Comparison of ENCODE assay signal across 8 mouse cellular contexts in genomic region chr11:74546165-74546564, GRCm38 (mm10).
DNase-seq lines count a peak whose midpoint lies in the region; ATAC-seq lines count a peak whose summit lies in the region.

No protein-coding gene starts in this region.

- H3K27ac ChIP-seq in midbrain, embryonic 11.5 days (ENCODE audit: low read depth, low read length) = no peak overlapping the region
- H3K27ac ChIP-seq in midbrain, embryonic 15.5 days = no peak overlapping the region
- H3K27ac ChIP-seq in liver, embryonic 11.5 days (ENCODE audit: low read depth, low read length) = no peak overlapping the region

- H3K9me3 ChIP-seq in midbrain, embryonic 11.5 days (ENCODE audit: control insufficient read depth, low read length) = no peaks in the 10 kb centered on the region
- no peaks in the 10 kb centered on the region for H3K9me3 ChIP-seq in midbrain, embryonic 15.5 days
- H3K9me3 ChIP-seq in liver, embryonic 11.5 days (ENCODE audit: control insufficient read depth, low read length) = no peaks in the 10 kb centered on the region

- no peak overlapping the region for H3K4me2 ChIP-seq in midbrain, embryonic 11.5 days
- H3K4me2 ChIP-seq in midbrain, embryonic 15.5 days = no peak overlapping the region
- H3K4me2 ChIP-seq in liver, embryonic 11.5 days = peak overlapping the region; percentile 72

- H3K4me3 ChIP-seq in midbrain, embryonic 11.5 days (ENCODE audit: low read depth, low read length) = no peak overlapping the region
- H3K4me3 ChIP-seq in midbrain, embryonic 15.5 days = no peak overlapping the region
- peak overlapping the region; percentile 34; the same call in 1 of the 2 replicates for H3K4me3 ChIP-seq in liver, embryonic 11.5 days (ENCODE audit: low read depth, low read length)

- H3K27me3 ChIP-seq in midbrain, embryonic 11.5 days (ENCODE audit: control insufficient read depth, insufficient read depth, low read length) = no peaks in the 10 kb centered on the region
- H3K27me3 ChIP-seq in midbrain, embryonic 15.5 days (replicated peaks) = no peaks in the 10 kb centered on the region
- H3K27me3 ChIP-seq in liver, embryonic 11.5 days (replicated peaks; ENCODE audit: control insufficient read depth, insufficient read depth, low read length) = no peaks in the 10 kb centered on the region

- DNase-seq in adrenal gland, adult (ENCODE audit: inconsistent age in 2 of 2, low spot score in 1 of 2) = peak; percentile 31 to 77
- no peak for DNase-seq in adrenal gland, adult 8-10 months
- DNase-seq in midbrain, embryonic 11.5 days (ENCODE audit: low spot score, missing footprints) = peak; percentile 89
- DNase-seq in c-Kit-negative CD71-positive TER-119-positive erythroid progenitor cells, embryonic 14.5 days (ENCODE audit: low read depth, low spot score) = peak; percentile 47
- no peak for DNase-seq in liver, embryonic 11.5 days (ENCODE audit: low spot score)
- peak; percentile 77 to 82 for DNase-seq in spleen, postnatal 4 days (ENCODE audit: low spot score in 2 of 2)

- H3K9ac ChIP-seq in midbrain, embryonic 11.5 days (ENCODE audit: low read length) = no peak overlapping the region
- no peak overlapping the region for H3K9ac ChIP-seq in midbrain, embryonic 15.5 days
- no peak overlapping the region for H3K9ac ChIP-seq in liver, embryonic 11.5 days (ENCODE audit: low read depth, low read length)

- no peaks in the 10 kb centered on the region for H3K36me3 ChIP-seq in midbrain, embryonic 11.5 days (ENCODE audit: control insufficient read depth, insufficient read depth, low read length)
- H3K36me3 ChIP-seq in midbrain, embryonic 15.5 days (replicated peaks) = no peaks in the 10 kb centered on the region
- no peaks in the 10 kb centered on the region for H3K36me3 ChIP-seq in liver, embryonic 11.5 days (ENCODE audit: control insufficient read depth, insufficient read depth, low read length)

- H3K4me1 ChIP-seq in midbrain, embryonic 11.5 days (ENCODE audit: control insufficient read depth, insufficient read depth, low read length) = peaks cover 10% of the 10 kb centered on the region
- H3K4me1 ChIP-seq in midbrain, embryonic 15.5 days = peaks cover 19% of the 10 kb centered on the region
- peaks cover 28% of the 10 kb centered on the region for H3K4me1 ChIP-seq in liver, embryonic 11.5 days (replicated peaks; ENCODE audit: control insufficient read depth, insufficient read depth, low read length)

- 0 out of 2 replicates have a peak, but pooled peaks have one; percentile 6 for ATAC-seq in midbrain, embryonic 11.5 days (ENCODE audit: low FRiP score)
- no peak; the same call in 1 of the 2 replicates for ATAC-seq in midbrain, embryonic 15.5 days (replicated peaks)
- ATAC-seq in granulocyte monocyte progenitor cell, adult 5-6 weeks (replicated peaks; ENCODE audit: poor library complexity, severe bottlenecking) = peak; percentile 50
- ATAC-seq in liver, embryonic 11.5 days (replicated peaks; ENCODE audit: low FRiP score) = peak; percentile 40; the same call in 1 of the 2 replicates

- WGBS in midbrain, embryonic 11.5 days = 47% methylated on average over 4 of the region's 4 CpGs
- 44% methylated on average over 4 of the region's 4 CpGs for WGBS in midbrain, embryonic 15.5 days
- 37% methylated on average over 4 of the region's 4 CpGs for WGBS in liver, embryonic 11.5 days

Comparison
In these comparisons a context has a peak if more than half of its experiments do, and no peak if none do; other contexts are left out.
1. DNase-seq: peak in adrenal gland, adult (2 of 2), midbrain, embryonic 11.5 days (single experiment), c-Kit-negative CD71-positive TER-119-positive erythroid progenitor cells, embryonic 14.5 days (single experiment) and spleen, postnatal 4 days (2 of 2); none in adrenal gland, adult 8-10 months (single experiment) and liver, embryonic 11.5 days (single experiment).